Mouse (Mus musculus) layer of hippocampus, adult 2 months (tissue): ENCODE results near the gene Tor1a. TPM values are rescaled to one million over a fixed set of nuclear protein-coding genes. Genes with fewer than 3 reads are reported as not detected.
"Not testable (repeated sequence)": the region's sequence is repeated elsewhere in the genome, so short reads cannot be mapped to it uniquely, and the experiment has no call there.

Experiments
- DNase-seq, 2 experiments: peaks; one replicate each; pipeline ENCODE4 v3.0.0; 2022; ENCODE audit warnings: low spot score in 2 of 2
- H3K27ac ChIP-seq: fragments of 200-600 bp; 2 replicates; pipeline ENCODE4 v1.8.1; 2022
- H3K4me3 ChIP-seq: fragments of 200-600 bp; 2 replicates; pipeline ENCODE4 v1.8.1; 2022; ENCODE audit warnings: mild to moderate bottlenecking
- CTCF ChIP-seq: fragments of 200-600 bp; conservative IDR thresholded peaks from 2 replicates; pipeline ENCODE4 v1.8.1; 2022; ENCODE audit warnings: antibody characterized with exemption, mild to moderate bottlenecking, moderate library complexity
- total RNA-seq, 2 experiments: library from RNA; stranded (reverse); gene quantifications; 2 replicates each; pipeline ENCODE4 v1.2.3; 2021

Gene Tor1a
- total RNA-seq, 2 experiments from 2014 or later, result 52.4 to 56.7 TPM

DNA sequence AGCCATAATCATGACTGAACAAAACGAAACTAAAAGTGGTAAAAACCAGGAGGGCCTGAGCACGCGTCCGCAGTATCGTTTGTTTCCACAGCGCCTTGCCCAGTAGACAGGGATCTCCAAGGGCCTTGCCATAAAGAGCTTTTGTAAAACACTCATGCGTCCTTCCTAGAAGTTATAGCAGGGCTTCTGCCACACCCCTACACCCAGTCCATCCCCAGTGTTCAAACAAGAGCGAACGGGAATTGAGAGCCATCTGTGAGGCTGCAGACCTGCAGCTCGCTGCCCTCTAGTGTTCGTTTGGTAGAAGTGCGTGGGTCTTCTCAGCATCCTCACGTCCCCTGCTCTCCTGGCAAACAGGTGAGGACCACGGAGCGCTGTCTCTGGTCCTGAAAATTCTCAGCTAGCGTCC lies 25.1 kb downstream of the Tor1a start:
- H3K4me3 ChIP-seq, result peak overlapping the region; percentile 60

DNA sequence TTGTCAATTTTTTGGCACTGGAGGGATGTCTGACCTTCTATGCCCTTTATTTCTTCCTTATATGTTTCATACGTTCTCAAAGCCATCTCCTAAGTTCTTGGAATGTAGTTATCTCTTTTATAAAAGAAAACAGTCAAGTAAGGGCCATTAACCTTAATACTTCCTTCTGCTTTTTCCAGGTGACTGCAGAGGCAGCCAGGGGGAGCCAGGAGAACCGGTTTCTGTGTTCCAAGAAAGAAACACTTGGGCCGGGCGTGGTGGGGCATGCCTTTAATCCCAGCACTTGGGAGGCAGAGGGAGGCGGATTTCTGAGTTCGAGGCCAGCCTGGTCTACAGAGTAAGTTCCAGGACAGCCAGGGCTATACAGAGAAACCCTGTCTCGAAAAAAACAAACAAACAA lies 25.6 kb downstream of the Tor1a start:
- not testable (repeated sequence) for H3K27ac ChIP-seq, DNase-seq
- H3K4me3 ChIP-seq, result peak overlapping the region; percentile 60

More for the DNA sequence above, 25.1 kb downstream of the Tor1a start:
- peak; percentile 96 for TF ChIP-seq CTCF
- peak overlapping the region; percentile 64 for H3K27ac ChIP-seq
- DNase-seq, result peak; percentile 47 to 61

DNA sequence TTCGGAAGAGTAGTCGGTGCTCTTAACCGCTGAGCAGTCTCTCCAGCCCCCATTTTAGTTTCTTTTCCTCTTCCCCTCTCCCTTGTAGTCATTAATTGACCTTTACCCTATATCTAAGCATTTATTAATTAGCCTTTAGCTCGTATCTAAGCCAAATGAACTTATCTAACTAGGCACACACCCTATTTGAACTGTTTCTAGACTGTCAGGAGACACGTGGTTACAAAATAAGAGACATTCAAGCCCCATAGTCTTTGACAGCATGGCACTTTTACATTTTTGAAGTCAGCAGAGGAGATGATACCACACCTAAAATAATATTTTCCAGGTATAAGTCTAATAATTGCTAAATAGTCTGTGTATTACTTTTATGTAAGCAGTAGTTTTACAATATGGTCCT lies 26.1 kb downstream of the Tor1a start:
- DNase-seq, result no peak
- no peak overlapping the region for H3K27ac ChIP-seq
- no peak overlapping the region for H3K4me3 ChIP-seq
- TF ChIP-seq CTCF, result no peak

DNA sequence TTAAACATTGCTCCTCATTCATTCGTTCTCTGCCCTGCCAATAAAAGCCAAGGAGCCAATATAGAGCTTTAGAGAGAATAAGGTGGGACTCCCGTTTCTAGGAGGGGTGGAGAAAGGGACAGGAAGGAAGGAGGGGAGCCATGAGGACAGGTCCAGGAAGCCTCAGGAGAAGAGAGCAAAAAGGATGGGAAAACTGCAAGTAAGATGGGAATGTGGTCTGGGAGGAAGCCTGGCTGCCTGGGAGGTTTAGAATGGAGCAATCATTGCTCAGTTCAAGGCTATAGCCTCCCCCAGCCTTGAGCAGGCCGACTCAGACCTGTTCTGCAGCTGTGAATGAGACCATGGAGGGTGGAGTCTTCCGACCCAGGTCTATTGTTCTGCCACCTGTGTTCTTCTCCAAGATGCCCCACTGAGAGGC lies 29.1 kb downstream of the Tor1a start:
- Histone ChIP-seq H3K4me3 (no peak overlapping the region), H3K27ac (no peak overlapping the region)
- DNase-seq, result no peak
- TF ChIP-seq CTCF, result no peak

DNA sequence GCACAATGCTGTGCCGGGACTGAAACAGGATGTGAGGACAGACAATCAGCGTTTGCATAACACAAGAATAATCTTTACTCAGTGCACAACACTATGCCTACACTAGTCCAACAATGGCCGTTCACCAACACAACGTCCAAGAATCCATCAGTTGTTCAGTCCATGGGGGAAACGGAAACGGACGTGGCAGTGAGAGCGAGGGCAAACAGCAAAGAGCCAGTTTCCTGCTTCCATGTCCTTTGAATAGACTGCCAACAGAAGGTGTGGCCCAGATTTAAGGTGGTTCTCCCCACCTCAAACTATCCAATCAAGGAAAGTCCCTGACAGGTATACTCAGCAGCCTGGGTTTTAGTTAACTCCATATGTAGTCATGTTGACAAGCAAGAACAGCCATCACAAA lies 30.0 kb downstream of the Tor1a start:
- DNase-seq, result no peak
- TF ChIP-seq CTCF, result no peak
- Histone ChIP-seq H3K4me3 (no peak overlapping the region), H3K27ac (no peak overlapping the region)

DNA sequence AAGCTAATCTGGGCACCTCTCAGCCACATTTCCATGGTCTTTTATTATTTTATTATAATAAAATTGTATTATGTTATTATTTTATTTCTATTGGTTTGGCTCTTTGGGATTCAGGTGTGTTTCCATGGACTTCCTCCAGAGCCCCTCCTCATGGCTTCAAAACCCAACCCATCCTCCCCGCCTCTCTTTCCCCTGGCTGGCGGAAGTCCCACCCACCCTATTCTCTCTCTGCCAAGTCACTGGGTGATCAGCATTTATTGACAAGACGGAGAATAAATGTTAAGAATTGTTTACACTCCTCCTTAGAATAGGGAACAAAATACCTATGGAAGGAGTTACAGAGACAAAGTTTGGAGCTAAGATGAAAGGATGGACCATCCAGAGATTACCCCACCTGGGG lies 30.9 kb downstream of the Tor1a start:
- no peak for DNase-seq
- Histone ChIP-seq H3K4me3 (no peak overlapping the region), H3K27ac (no peak overlapping the region)
- TF ChIP-seq CTCF, result no peak

DNA sequence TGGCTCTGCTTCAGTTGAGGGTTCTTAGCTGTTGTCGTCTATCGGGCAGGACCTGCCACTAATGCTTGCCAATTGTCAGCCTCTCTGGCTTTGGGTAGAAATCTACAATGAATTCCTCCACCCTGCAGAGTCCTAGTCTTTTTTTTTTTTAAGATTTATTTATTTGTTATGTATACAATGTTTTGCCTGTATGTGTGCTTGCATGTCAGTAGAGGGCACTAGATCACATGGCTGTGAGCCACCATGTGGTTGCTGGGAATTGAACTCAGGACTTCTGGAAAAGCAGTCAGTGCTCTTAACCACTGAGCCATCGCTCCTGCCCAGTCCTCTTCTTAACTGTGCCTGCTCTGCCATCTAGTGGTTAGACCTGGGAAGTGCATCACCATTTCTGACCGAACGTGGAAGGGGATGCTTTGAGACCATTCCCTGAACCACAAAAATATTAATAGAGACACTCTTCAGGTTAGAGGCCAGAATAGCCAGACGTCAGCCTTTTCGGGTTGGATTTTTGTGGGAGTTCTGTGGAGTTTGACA lies 33.7 kb downstream of the Tor1a start:
- TF ChIP-seq CTCF, result peak; percentile 96
- peak; percentile 83 for DNase-seq
- H3K27ac ChIP-seq, result no peak overlapping the region
- no peak overlapping the region for H3K4me3 ChIP-seq

DNA sequence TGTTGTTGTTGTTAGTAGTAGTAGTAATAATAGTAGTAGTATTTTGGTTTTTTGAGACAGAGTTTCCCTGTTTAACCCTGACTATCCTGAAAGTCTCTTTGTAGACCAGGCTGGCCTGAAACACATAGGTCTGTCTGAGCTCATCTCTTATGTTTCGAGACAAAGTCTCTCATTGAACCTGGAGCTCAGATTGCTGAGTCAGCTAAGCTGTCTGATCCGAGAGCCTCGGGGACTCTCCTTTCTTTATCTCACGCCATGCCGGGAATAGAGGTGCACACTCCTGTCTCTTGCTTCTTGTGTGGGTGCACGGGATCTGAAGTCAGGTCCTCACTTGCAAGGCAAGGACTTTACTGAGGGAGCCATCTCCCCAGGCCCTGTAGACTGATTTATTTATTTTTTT lies 34.7 kb downstream of the Tor1a start:
- DNase-seq, result no peak
- Histone ChIP-seq H3K4me3 (no peak overlapping the region), H3K27ac (no peak overlapping the region)
- TF ChIP-seq CTCF, result no peak

DNA sequence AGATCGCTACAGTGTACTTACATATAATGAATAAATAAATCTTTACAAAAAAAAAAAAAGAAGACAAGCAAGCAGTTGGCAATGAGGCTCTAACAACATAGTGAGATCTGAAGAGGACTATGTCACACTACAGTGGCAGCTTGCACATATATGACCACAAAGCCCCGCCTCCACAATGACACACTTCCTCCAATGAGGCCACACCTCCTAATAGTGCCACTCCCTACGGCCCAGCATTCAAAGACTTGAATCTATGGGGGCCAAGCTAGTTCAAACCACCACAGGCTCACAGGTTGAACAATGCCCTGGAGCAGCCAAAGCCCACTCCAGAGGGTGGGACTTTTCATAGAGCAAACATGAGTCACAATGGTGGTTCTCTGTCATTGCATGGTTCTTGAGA lies 35.8 kb downstream of the Tor1a start:
- no peak overlapping the region for H3K4me3 ChIP-seq
- no peak overlapping the region for H3K27ac ChIP-seq
- no peak for DNase-seq
- no peak for TF ChIP-seq CTCF

DNA sequence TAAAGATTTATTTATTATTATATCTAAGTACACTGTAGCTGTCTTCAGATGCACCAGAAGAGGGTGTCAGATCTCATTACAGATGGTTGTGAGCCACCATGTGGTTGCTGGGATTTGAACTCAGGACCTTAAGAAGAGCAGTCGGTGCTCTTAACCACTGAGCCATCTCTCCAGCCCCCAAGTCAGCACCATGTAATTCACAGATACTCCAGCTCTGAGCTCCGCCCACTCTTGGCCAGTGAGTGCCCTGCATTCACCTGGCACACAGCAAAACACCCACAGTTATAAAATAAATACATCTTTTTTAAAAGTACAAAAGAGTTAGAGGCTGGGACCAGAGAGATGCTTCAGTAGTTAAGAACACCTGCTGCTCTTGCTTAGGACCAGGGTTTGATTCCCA lies 36.9 kb downstream of the Tor1a start:
- not testable (repeated sequence) for H3K4me3 ChIP-seq, H3K27ac ChIP-seq, DNase-seq

DNA sequence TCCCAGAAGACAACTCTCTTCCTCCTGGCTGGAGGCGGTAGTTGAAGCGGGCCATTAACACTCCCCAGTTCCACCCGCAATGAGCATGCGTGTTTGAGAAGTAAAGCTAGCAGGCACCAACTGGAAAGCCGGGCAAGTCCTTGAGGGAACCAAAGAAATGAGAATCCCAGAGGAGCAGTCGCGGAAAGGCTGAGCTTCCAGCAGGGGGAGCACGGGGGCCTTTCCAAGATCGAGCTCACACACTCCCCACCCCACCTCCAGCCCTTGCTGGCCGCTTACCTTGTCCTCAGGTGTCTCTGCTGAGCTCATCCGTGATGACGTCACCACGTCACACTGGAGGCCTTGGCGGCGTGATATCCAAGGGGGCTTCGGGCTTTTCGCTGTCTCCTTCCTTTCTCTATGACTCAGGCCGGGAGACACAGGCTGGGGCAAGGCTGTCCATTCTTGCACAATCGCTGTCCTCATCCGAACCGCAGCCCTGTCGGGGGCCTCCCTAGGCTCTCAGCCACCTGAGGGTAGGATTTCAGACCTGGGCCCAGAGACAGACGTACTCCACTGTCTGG lies 38.2 kb downstream of the Tor1a start, which contains the start of gene Ptges:
TSS of gene Ptges (minus strand) at position 381 of the 563 bp plus-strand sequence.
- peak within 1 kb of the TSS; percentile 33; the same call in 1 of the 2 replicates for H3K27ac ChIP-seq
- peak; percentile 82 for TF ChIP-seq CTCF
- peak within 1 kb of the TSS; percentile 38; the same call in 1 of the 2 replicates for H3K4me3 ChIP-seq
- DNase-seq, result peak; percentile 70 to 74

DNA sequence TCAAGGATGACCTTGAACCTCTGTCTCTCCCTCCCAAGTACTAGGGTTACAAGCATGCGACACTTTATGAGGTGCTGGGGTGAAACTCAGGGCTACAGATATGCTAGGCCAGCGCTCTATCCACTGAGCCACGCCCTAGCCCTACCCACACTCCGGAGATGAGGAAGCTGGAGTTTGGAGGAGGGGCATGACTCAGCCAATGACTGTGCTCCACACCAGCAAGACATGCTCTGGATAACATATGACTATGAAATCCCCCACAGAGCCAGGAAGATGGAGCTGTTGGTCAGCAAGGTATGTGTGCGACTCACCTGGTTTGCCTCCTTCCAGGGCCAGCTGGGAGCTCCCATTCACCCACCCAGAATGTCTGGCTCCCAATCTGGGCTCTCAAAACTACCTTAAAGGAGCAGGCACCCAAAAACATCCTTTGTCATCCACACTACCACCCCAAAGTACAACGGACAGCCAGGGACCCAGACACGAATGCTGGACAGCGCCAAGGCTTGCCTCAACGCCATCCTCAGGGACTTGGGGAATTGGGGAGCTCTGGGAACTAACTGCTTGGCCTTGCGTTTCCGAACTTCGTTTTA lies 38.7 kb downstream of the Tor1a start:
- no peak for TF ChIP-seq CTCF
- DNase-seq, result no peak
- Histone ChIP-seq H3K27ac (peak overlapping the region; percentile 33; the same call in 1 of the 2 replicates), H3K4me3 (no peak overlapping the region)

DNA sequence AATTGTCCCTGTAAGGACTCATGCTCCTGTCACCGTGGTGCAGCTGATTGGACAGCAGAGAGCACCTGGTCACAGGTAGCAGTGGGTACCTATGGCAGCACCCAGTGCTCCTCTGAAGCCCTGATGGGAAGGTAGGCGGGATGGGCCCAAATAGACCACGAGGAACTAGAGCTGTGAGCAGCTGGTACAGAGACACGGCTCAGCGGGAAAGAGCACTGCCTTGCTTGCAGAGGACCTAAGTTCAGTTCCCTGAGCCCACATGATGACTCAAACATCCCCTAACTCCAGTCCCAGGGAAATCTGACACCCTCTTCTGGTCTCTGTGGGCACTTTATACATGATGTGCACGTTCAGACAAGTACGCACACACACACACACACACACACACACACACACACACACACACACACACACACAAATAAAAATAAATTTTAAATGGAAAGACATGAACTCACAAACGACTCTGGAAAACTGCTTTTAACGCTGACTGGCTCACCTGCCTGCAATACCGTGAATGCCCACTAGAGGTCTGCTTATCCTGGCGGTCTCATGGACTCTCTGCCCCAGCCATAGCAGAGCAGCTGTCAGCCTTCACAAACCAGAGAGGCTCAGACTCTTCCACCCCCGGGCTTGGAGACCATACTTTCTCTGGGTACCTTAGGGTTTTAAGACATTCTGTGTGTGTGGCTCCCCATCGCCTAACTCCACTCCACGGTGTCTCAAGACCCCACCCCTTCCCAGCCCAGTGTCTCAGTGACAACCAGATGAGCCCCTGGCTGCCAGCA lies 39.7 kb downstream of the Tor1a start:
- peak; percentile 79 for TF ChIP-seq CTCF
- peak overlapping the region; percentile 23; the same call in 1 of the 2 replicates for H3K27ac ChIP-seq
- H3K4me3 ChIP-seq, result no peak overlapping the region
- peak; percentile 55 to 83 for DNase-seq
